Mouse (Mus musculus) heart, adult 2 months (tissue): ENCODE measurements around the gene Kdm1a.

ENCODE experiments used
- CTCF ChIP-seq: fragments of 200-600 bp; IDR thresholded peaks from 2 replicates; pipeline ENCODE4 v1.8.1; 2022; ENCODE audit warnings: antibody characterized with exemption, mild to moderate bottlenecking, moderate library complexity
- POLR2A ChIP-seq: fragments of 200-500 bp; IDR thresholded peaks from 2 replicates; pipeline ENCODE4 v1.6.1; 2011; ENCODE audit warnings: mild to moderate bottlenecking, low read depth, low read length, control low read depth; ENCODE audit not compliant: insufficient read depth

DNA sequence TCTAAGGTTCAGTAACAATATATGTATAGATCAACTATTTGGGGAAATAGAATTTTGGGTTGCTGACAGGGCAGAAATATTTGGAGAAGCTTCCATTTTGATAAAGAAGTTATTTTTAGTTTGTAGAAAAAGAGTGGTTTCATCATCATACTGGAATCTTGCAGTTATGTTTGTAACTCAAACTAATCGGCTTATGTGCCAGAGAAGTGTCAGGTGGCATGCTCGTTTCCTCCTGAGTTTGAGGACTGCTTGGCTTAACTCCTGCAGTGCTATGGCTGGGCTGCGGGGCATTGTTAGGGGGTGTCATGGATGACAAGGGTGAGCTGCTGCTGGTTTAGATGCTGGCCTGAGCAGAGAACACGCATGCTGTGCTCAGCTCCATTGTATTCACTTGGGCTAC is 90.8 kb downstream of the Kdm1a start:
- TF ChIP-seq CTCF (no peak), POLR2A (no peak)
